Mouse (Mus musculus) Patski (cell line): ENCODE data around the gene Pnkd. TPM values are rescaled to one million over a fixed set of nuclear protein-coding genes. Genes with fewer than 3 reads are reported as not detected.

Source experiments
- ATAC-seq: fragments of 100-300 bp; one replicate; pipeline ENCODE4 v1.8.0; 2021
- CTCF ChIA-PET: fragments of 350-600 bp; sonication (Branson Sonifier 250); formaldehyde crosslinking; loops from one replicate; lab custom pipeline; 2022; ENCODE audit warnings: inconsistent platforms; lab: Charles Lee
- POLR2A ChIA-PET: fragments of 350-600 bp; sonication (Branson Sonifier 250); formaldehyde crosslinking; loops from one replicate; lab custom pipeline; 2022; ENCODE audit warnings: antibody characterized with exemption, inconsistent platforms; lab: Charles Lee
- DNase-seq: peaks from one replicate; pipeline ENCODE4 v3.0.0-alpha.2; 2011; ENCODE audit warnings: low read depth, low spot score
- H3K27me3 ChIP-seq: fragments of 371-371 bp; one replicate; pipeline ENCODE4 v1.5.1; 2021
- CTCF ChIP-seq: fragments of 100-300 bp; IDR thresholded peaks from one replicate; pipeline ENCODE4 v1.5.1; 2021
- in situ Hi-C: fragments of 300-500 bp; cut with MboI; formaldehyde crosslinking; loops from 3 replicates; pipeline ENCODE4 v1.11.1; 2018; ENCODE audit warnings: low pct_unique_long_range_greater_than_20kb, mixed read lengths
- polyA plus RNA-seq: library from polyadenylated mRNA; unstranded; gene quantifications from one replicate; pipeline ENCODE4 v1.2.3, GENCODE M21; 2021

Gene Pnkd
- polyA plus RNA-seq, 1 experiment from 2014 or later: 158 TPM

GRCm38 (mm10) chr1:74277041-74277440, 7.7 kb upstream of the Pnkd start:
- ChIA-PET CTCF (interaction anchor here (1.5 kb wide), 1 partner anchor 9 kb away, joined by 3 read pairs; no protein-coding TSS in a partner anchor), POLR2A (interaction anchor here (0.8 kb wide), 2 partner anchors 16 to 27 kb away, joined by 3 read pairs; no protein-coding TSS in a partner anchor)
- DNase-seq (no peak), ATAC-seq (no peak)
- in situ Hi-C loops: no loop called here
- no peak for TF ChIP-seq CTCF
- no peaks in the 10 kb centered on the region for H3K27me3 ChIP-seq

DNA sequence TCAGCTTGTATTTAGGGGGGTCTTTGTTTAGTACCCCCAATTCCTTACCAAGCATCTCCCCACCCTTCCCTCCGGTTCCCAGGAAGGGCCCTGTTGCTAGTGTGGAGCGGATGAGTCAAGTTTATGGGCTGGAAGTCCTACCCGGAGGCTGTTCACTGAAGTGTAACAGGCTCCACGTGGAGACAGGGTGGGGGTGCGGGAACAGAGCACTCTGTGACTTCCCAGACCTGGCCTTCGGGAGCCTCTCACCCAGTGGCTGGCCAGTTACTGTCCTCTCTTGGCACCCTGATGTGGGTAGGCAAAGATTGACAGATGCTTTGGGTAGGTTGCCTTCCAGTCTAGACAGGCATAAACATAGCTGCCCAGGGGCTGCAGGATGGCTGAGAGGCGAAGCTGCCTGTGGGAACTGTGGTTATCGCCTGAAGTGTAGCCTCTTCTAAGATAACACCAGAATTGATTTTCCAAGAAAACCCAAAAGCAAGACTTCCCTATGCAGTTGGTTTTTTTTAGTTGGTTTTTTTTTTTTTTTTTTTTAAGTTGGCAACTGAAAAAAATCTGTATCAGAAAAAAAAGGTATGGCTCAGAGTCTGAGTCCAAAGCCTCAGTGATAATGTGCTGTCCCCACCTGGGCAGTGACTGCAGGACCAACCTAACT, 6.7 kb upstream of the Pnkd start:
- TF ChIP-seq CTCF: no peak
- H3K27me3 ChIP-seq: no peaks in the 10 kb centered on the region
- ChIA-PET POLR2A (no interaction called here), CTCF (interaction anchor here (1.5 to 1.7 kb wide), 2 partner anchors 9 to 73 kb away, joined by 3 to 6 read pairs; no protein-coding TSS in a partner anchor)
- DNase-seq: peak; percentile 92
- ATAC-seq: peak; percentile 64
- in situ Hi-C loops: no loop called here

DNA sequence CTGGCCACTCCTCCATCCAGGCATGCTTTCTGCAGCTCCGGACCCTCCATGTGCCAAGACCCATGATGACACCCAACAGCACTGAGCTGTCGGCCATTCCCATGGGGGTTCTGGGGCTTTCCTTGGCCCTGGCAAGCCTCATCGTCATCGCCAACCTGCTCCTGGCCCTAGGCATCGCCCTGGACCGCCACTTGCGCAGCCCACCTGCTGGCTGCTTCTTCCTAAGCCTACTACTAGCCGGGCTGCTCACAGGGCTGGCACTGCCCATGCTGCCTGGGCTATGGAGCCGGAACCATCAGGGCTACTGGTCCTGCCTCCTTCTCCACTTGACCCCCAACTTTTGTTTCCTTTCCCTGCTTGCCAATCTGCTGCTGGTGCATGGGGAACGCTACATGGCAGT, 6.2 kb upstream of the Pnkd start, which contains the start of gene Gpbar1:
Gene Gpbar1, plus strand, starts transcription at position 13 of the 400 bp plus-strand sequence.
- DNase-seq: no peak
- no peak for TF ChIP-seq CTCF
- no peak for ATAC-seq
- no peaks in the 10 kb centered on the region for H3K27me3 ChIP-seq
- in situ Hi-C loops: no loop called here
- ChIA-PET POLR2A (no interaction called here), CTCF (interaction anchor here (1.7 kb wide), 1 partner anchor 73 kb away, joined by 6 read pairs; no protein-coding TSS in a partner anchor)

- H3K27me3 ChIP-seq: no peaks in the 10 kb centered on the region
- DNase-seq (no peak), ATAC-seq (no peak)
- no peak for TF ChIP-seq CTCF
- CTCF ChIA-PET: interaction anchor here (1.7 kb wide), 1 partner anchor 74 kb away, joined by 6 read pairs; no protein-coding TSS in a partner anchor
- POLR2A ChIA-PET: interaction anchor here (0.5 kb wide), 1 partner anchor 95 kb away, joined by 3 read pairs; no protein-coding TSS in a partner anchor
- in situ Hi-C loops: no loop called here
These were observed 5.7 kb upstream of the Pnkd start for GRCm38 (mm10) chr1:74278988-74279387.

DNA sequence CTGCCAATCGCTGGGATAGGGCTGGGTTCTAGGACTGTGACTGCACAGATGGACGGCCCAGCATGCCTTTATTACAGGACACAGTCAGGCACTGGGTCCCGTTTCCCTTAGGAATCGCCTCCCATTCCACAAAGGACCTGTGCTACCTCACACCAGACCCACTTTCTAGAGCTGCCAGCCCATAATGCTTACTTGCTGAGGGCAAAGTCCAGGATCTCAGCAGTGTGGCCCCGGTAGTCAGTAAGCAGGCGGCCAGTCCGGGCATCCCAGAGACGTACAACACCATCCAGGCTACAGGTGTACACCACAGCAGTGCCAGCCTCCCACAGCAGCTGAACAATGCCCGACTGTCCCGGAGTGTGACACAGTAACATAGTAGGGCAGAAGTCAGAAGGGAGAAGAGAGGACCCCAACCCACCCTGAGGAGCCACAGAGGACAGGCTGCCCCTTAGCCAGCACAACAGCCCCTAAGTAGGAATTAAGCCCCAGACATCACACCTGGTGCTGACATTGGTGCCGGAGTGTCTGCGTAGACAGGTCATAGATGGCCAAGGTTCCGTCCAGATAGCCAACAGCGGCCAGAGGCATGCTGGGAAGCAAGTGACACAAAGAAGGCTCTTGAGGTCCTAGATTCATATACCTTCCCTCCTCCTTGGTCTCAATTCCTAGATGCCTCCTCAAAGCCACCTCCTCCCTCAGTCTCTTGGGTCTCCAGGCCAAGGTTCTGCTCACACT, 4.0 kb upstream of the Pnkd start:
- ATAC-seq (no peak), DNase-seq (no peak)
- in situ Hi-C loops: loop anchor here (5.0 kb wide), 1 partner anchor 73 kb away; no protein-coding TSS in a partner anchor
- CTCF ChIA-PET: interaction anchor here (0.7 kb wide), 1 partner anchor 74 kb away, joined by 3 read pairs; no protein-coding TSS in a partner anchor
- POLR2A ChIA-PET: no interaction called here
- no peaks in the 10 kb centered on the region for H3K27me3 ChIP-seq
- TF ChIP-seq CTCF: no peak

DNA sequence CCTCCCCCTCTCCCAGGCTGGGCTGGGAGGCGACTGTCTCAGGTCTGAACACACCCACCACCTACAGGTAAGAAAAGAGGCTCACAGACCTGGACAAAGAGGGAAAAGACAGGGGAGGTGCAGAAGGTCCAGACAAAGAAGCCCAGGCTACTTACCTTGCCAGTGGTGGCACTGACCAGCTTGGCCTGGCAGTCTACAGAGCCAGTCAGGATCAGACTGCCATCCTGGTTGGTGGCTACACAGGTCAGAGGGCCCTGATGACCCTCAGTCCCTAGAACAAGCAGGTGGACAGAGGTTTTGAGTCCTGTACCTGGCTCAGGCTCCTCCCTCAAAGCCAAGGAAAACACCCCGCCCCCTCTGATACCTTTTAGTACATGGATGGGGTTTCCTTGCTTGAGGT, 3.4 kb upstream of the Pnkd start:
- POLR2A ChIA-PET: no interaction called here
- CTCF ChIA-PET: no interaction called here
- TF ChIP-seq CTCF: no peak
- H3K27me3 ChIP-seq: no peaks in the 10 kb centered on the region
- ATAC-seq (no peak), DNase-seq (no peak)
- in situ Hi-C loops: loop anchor here (5.0 kb wide), 1 partner anchor 74 kb away; no protein-coding TSS in a partner anchor

DNA sequence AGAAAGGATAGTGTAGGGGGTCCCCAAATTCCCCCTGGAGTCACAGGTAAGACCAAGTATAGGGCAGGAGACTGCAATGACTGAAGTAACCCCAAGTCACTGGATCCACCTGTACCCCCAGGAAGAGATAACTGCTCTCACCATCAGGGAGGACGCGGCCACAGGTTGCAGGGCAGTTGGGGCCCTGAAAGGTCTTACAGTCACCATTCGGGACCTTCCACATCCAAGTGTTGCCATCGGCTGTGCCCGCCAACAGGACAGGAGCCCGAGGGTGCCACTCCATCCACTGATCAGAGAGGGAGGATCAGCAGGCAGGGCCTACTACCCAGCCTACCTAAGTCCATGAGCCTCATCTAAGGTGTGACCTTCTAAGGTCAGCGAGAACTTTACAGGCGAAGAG, 2.8 kb upstream of the Pnkd start:
- POLR2A ChIA-PET: no interaction called here
- ATAC-seq: no peak
- no peaks in the 10 kb centered on the region for H3K27me3 ChIP-seq
- no peak for TF ChIP-seq CTCF
- CTCF ChIA-PET: no interaction called here
- in situ Hi-C loops: loop anchor here (5.0 kb wide), 1 partner anchor 75 kb away; no protein-coding TSS in a partner anchor
- no peak for DNase-seq

- ChIA-PET CTCF (interaction anchor here (1.5 kb wide), 1 partner anchor 76 kb away, joined by 3 read pairs; no protein-coding TSS in a partner anchor), POLR2A (interaction anchor here (1.3 kb wide), 1 partner anchor 43 kb away, joined by 4 read pairs; no protein-coding TSS in a partner anchor)
- in situ Hi-C loops: loop anchor here (5.0 kb wide), 1 partner anchor 76 kb away; no protein-coding TSS in a partner anchor
- TF ChIP-seq CTCF: no peak
- no peak for ATAC-seq
- DNase-seq: no peak
- no peaks in the 10 kb centered on the region for H3K27me3 ChIP-seq
These were observed 1.7 kb upstream of the Pnkd start for GRCm38 (mm10) chr1:74282896-74283625.

- no peak for ATAC-seq
- POLR2A ChIA-PET: interaction anchor here (1.3 kb wide), 1 partner anchor 44 kb away, joined by 4 read pairs; no protein-coding TSS in a partner anchor
These were observed 855 bp upstream of the Pnkd start for GRCm38 (mm10) chr1:74283686-74284463.

More at GRCm38 (mm10) chr1:74283686-74284463, 855 bp upstream of the Pnkd start:
- no peaks in the 10 kb centered on the region for H3K27me3 ChIP-seq
- CTCF ChIA-PET: interaction anchor here (1.2 to 2.8 kb wide), 3 partner anchors 12 to 77 kb away, joined by 3 to 9 read pairs (median 5); no protein-coding TSS in a partner anchor
- no peak for TF ChIP-seq CTCF
- in situ Hi-C loops: loop anchor here (5.0 kb wide), 1 partner anchor 77 kb away; no protein-coding TSS in a partner anchor
- DNase-seq: no peak
